Mouse (Mus musculus) stomach, embryonic 16.5 days (tissue): Measurements from ENCODE around the gene 9430097D07Rik. TPM values are rescaled to one million over a fixed set of nuclear protein-coding genes. Genes with fewer than 3 reads are reported as not detected.
A peak's percentile ranks its signal among the peaks of the same experiment; 100 is the strongest.

Experiments used
- ATAC-seq: fragments of 200-750 bp; cut with Nextera tagmentation; 2 replicates; pipeline ENCODE4 v1.8.0; 2017; ENCODE audit warnings: moderate number of reproducible peaks, moderate TSS enrichment; ENCODE audit not compliant: insufficient read depth, low FRiP score
- H3K27ac ChIP-seq: fragments of 300-500 bp; sonication (generic); 2 replicates; pipeline ENCODE4 v1.5.1; 2014; ENCODE audit warnings: low read length
- H3K27me3 ChIP-seq: fragments of 300-500 bp; sonication (generic); 2 replicates; pipeline ENCODE4 v1.6.1; 2014; ENCODE audit warnings: low read length, control low read depth, mixed read lengths; ENCODE audit not compliant: control insufficient read depth, insufficient read depth
- H3K36me3 ChIP-seq: fragments of 300-500 bp; sonication (generic); 2 replicates; pipeline ENCODE4 v1.6.1; 2014; ENCODE audit warnings: low read length; ENCODE audit not compliant: control insufficient read depth, insufficient read depth
- H3K4me1 ChIP-seq: fragments of 300-500 bp; sonication (generic); 2 replicates; pipeline ENCODE4 v1.6.1; 2014; ENCODE audit warnings: low read length, control low read depth, mixed read lengths; ENCODE audit not compliant: control insufficient read depth, insufficient read depth
- H3K4me2 ChIP-seq: fragments of 300-500 bp; sonication (generic); 2 replicates; pipeline ENCODE4 v1.6.1; 2014; ENCODE audit warnings: low read depth, low read length, mixed read lengths
- H3K4me3 ChIP-seq: fragments of 300-500 bp; sonication (generic); replicated peaks from 2 replicates; pipeline ENCODE4 v1.5.1; 2014; ENCODE audit warnings: mild to moderate bottlenecking, low read length
- H3K9ac ChIP-seq: fragments of 300-500 bp; sonication (generic); 2 replicates; pipeline ENCODE4 v1.6.1; 2014; ENCODE audit warnings: low read length
- H3K9me3 ChIP-seq: fragments of 300-500 bp; sonication (generic); replicated peaks from 2 replicates; pipeline ENCODE4 v1.6.1; 2016; ENCODE audit warnings: low read length, control low read depth; ENCODE audit not compliant: control insufficient read depth
- WGBS: fragments of 180-500 bp; shearing (Covaris S2); extraction: QIAGEN DNeasy Blood & Tissue Kit; methylation state at CpG from one replicate; pipeline ENCODE4 v1.1.7; 2014; 5-methylcytosine and 5-hydroxymethylcytosine counted together
- polyA plus RNA-seq: library from polyadenylated mRNA; unstranded; fragments of >200 nt; fragmentation: Nextera tagmentation; extraction: Ambion mirVana; gene quantifications from 2 replicates; pipeline ENCODE4 v1.2.1, GENCODE M21; 2015

The 9430097D07Rik gene
- polyA plus RNA-seq, 1 experiment from 2014 or later: 0.10 TPM

DNA sequence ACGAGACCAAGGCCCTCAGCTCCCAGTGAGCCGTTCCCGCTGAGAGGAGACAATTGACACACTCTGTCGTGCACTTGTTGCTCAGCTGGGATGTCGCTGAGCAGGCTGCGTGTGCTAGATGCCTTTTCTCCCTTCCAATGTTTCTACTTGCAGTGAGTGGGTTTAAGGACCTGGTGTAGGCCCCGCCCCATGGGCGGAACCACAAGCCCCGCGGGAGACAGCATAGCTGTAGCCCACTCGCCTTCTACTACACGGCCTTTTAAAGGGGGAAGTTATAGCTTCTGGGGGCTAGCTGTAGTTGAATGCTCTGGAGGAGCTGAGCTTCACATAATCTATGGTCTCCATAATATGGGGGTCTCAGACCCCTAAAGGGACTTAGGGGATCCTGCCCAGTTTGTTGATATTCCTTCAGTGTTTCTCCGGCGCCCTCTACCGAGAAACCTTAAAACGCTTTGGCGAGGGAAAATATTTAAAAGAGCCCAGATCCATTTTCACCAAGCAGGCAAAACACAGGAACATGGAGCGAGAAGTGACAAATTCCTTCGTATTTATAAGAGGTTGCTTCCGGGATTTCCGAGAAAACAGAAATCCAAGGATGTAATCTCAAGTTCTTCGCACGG is 35.2 kb upstream of the 9430097D07Rik start:
- H3K36me3 ChIP-seq: no peaks in the 10 kb centered on the region
- peak overlapping the region; percentile 30; the same call in 1 of the 2 replicates for H3K27ac ChIP-seq
- peaks cover 28% of the 10 kb centered on the region for H3K4me1 ChIP-seq
- H3K9me3 ChIP-seq: no peaks in the 10 kb centered on the region
- H3K4me2 ChIP-seq: peak overlapping the region; percentile 50
- 12% methylated on average over 23 of the region's 23 CpGs for WGBS
- H3K4me3 ChIP-seq: peak overlapping the region; percentile 44
- no peaks in the 10 kb centered on the region; the same call in 1 of the 2 replicates for H3K27me3 ChIP-seq
- no peak for ATAC-seq
- peak overlapping the region; percentile 47 for H3K9ac ChIP-seq

DNA sequence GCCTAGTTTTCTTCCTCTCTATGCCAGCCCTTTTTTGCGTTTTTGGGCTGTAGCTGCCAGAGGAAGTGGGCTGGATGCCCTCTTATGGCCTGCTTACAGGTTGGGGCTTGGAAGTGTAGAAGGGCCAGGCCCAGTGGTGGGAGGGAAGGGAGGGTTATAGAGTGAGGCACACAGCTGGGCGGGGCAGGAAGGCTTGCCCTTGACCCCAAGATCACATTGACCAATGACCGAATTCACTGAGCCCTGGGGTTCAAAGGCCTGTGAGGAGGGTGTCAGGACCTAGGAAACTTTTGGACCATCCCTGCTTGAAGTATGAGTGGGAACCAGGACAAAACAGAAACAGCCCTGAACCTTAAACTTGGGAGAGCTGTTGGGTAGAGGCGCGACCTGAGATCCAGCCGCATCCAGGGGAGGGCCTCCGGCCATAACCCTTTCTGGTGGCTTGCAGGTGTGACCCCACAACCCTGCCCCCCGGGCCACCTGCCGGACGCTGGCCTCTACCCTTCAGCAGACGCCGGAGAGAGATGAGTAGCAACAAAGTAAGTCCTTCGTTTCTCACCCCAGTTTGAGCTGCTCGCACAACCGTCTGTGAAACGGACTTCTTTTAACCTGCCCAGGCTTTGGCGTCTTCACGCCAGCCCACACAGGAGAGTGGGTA is 33.4 kb upstream of the 9430097D07Rik start:
- Histone ChIP-seq H3K27me3 (no peaks in the 10 kb centered on the region; the same call in 1 of the 2 replicates), H3K9ac (peak overlapping the region; percentile 86), H3K36me3 (no peaks in the 10 kb centered on the region), H3K9me3 (no peaks in the 10 kb centered on the region), H3K4me3 (peak overlapping the region; percentile 71), H3K27ac (peak overlapping the region; percentile 43; the same call in 1 of the 2 replicates), H3K4me2 (peak overlapping the region; percentile 84), H3K4me1 (peaks cover 28% of the 10 kb centered on the region)
- no peak for ATAC-seq
- 46% methylated on average over 18 of the region's 18 CpGs for WGBS

DNA sequence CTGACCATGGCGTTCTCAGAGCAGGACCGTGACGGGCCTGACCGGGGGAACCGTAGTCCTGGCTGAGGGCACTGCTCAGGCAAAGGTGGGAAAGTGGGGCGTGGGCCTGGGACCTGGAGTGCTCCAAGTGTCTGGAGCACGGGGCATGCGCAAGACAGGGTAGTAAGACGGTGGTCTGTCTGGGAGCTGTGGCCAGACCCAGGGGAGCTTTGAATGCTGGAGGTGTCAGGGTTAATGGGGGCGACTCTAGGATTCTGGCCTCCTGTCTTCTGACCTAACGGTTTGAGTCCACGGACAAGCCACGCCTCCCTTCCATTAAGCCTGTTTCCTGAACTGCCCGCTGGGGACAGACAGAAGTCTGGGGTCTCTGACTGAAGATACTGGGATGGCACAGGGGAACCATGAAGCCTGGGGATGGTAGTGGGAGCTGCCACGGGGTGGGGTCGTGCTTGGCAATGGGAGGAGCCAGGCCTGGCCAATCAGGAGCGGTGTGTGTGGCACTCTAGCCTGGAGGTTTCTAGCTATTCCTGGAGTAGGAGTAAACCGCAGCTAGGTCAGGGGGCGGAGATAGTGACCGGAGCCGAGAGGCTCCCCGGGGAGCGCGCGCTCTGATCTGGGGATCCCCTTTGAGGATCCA is 32.8 kb upstream of the 9430097D07Rik start:
- Histone ChIP-seq H3K9ac (peak overlapping the region; percentile 86), H3K4me1 (peaks cover 28% of the 10 kb centered on the region), H3K4me2 (peak overlapping the region; percentile 84), H3K27ac (peak overlapping the region; percentile 43; the same call in 1 of the 2 replicates), H3K36me3 (no peaks in the 10 kb centered on the region), H3K27me3 (no peaks in the 10 kb centered on the region; the same call in 1 of the 2 replicates), H3K9me3 (no peaks in the 10 kb centered on the region), H3K4me3 (peak overlapping the region; percentile 71)
- ATAC-seq: peak; percentile 66
- WGBS: 8% methylated on average over 25 of the region's 25 CpGs

GRCm38 (mm10) chr2:32607262-32607947 is 31.9 kb upstream of the 9430097D07Rik start:
- Histone ChIP-seq H3K4me1 (peaks cover 28% of the 10 kb centered on the region), H3K9ac (peak overlapping the region; percentile 86), H3K27me3 (no peaks in the 10 kb centered on the region; the same call in 1 of the 2 replicates), H3K27ac (peak overlapping the region; percentile 10; the same call in 1 of the 2 replicates), H3K9me3 (no peaks in the 10 kb centered on the region), H3K4me3 (peak overlapping the region; percentile 71), H3K36me3 (no peaks in the 10 kb centered on the region), H3K4me2 (peak overlapping the region; percentile 84)
- peak; percentile 49; the same call in 1 of the 2 replicates for ATAC-seq
- 5% methylated on average over 34 of the region's 34 CpGs for WGBS

- peak overlapping the region; percentile 84 for H3K4me2 ChIP-seq
- no peaks in the 10 kb centered on the region for H3K9me3 ChIP-seq
- ATAC-seq: peak; percentile 72
- H3K27me3 ChIP-seq: no peaks in the 10 kb centered on the region; the same call in 1 of the 2 replicates
- H3K4me3 ChIP-seq: peak overlapping the region; percentile 71
- H3K27ac ChIP-seq: peak overlapping the region; percentile 10; the same call in 1 of the 2 replicates
- H3K36me3 ChIP-seq: no peaks in the 10 kb centered on the region
- H3K9ac ChIP-seq: peak overlapping the region; percentile 86
- H3K4me1 ChIP-seq: peaks cover 34% of the 10 kb centered on the region
- 11% methylated on average over 55 of the region's 55 CpGs for WGBS
These were observed 31.0 kb upstream of the 9430097D07Rik start for GRCm38 (mm10) chr2:32606161-32607142.

- H3K9me3 ChIP-seq: no peaks in the 10 kb centered on the region
- 39% methylated on average over 10 of the region's 10 CpGs for WGBS
- no peak for ATAC-seq
These were observed 29.1 kb upstream of the 9430097D07Rik start for GRCm38 (mm10) chr2:32604631-32605030.

DNA sequence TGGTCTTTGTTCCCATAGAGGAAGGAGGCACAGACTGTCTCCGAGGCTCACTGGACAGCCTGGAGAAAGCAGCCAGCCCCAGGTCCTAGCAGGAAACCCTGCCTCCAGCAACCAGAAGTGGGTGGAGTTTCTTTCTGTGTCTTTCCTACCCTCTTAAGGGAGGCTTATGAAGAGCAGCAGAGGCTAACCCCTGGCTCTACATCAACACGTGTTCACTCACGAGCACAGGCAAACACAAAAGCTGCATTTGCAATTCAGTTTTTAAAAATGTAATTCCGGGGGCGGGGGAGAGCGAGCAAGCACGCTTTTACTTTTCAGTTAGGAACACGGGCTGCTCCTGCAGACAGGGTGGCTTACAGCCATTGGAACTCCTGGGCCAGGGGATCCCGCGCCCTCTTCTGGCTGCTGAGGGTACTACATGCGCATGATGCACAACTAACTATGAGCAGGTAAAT is 27.1 kb upstream of the 9430097D07Rik start:
- Histone ChIP-seq H3K27me3 (no peaks in the 10 kb centered on the region), H3K4me1 (peaks cover 12% of the 10 kb centered on the region), H3K9me3 (no peaks in the 10 kb centered on the region), H3K9ac (peak overlapping the region; percentile 66), H3K4me3 (peak overlapping the region; percentile 48), H3K36me3 (no peaks in the 10 kb centered on the region), H3K27ac (peak overlapping the region; percentile 66), H3K4me2 (peak overlapping the region; percentile 50)
- WGBS: 2% methylated on average over 11 of the region's 11 CpGs
- ATAC-seq: peak; percentile 72; the same call in 1 of the 2 replicates

More at GRCm38 (mm10) chr2:32604631-32605030, 29.1 kb upstream of the 9430097D07Rik start:
- Histone ChIP-seq H3K9ac (no peak overlapping the region), H3K4me3 (no peak overlapping the region), H3K27me3 (no peaks in the 10 kb centered on the region; the same call in 1 of the 2 replicates), H3K4me1 (peaks cover 25% of the 10 kb centered on the region), H3K27ac (no peak overlapping the region), H3K4me2 (no peak overlapping the region), H3K36me3 (no peaks in the 10 kb centered on the region)
